Mouse (Mus musculus) large intestine, adult 2 months (tissue): ENCODE data around the gene Pou4f1. TPM values are rescaled to one million over a fixed set of nuclear protein-coding genes. Genes with fewer than 3 reads are reported as not detected.
"Not testable (repeated sequence)": the region's sequence is repeated elsewhere in the genome, so short reads cannot be mapped to it uniquely, and the experiment has no call there.

ENCODE experiments used
- DNase-seq: peaks from one replicate; pipeline ENCODE4 v3.0.0-alpha.2; 2012; ENCODE audit warnings: low read depth, low spot score
- WGBS: fragments of 180-500 bp; shearing (Covaris S2); methylation state at CpG from one replicate; pipeline ENCODE4 v1.1.7; 2018; 5-methylcytosine and 5-hydroxymethylcytosine counted together
- polyA plus RNA-seq: library from polyadenylated mRNA; depleted of rRNA; stranded (reverse); fragments of >200 nt; gene quantifications from 2 replicates; pipeline ENCODE4 v1.2.3, GENCODE M21; 2012; rRNA removed

The Pou4f1 gene
- polyA plus RNA-seq = 0.05 and 0.08 TPM in 2 replicates

GRCm38 (mm10) chr14:104467966-104468622 lies at the start of gene Pou4f1:
Gene Pou4f1 (minus strand): TSS chr14:104467999.
- DNase-seq = no peak

GRCm38 (mm10) chr14:104511664-104512063 lies 43.9 kb upstream of the Pou4f1 start:
- DNase-seq = no peak

More at GRCm38 (mm10) chr14:104467966-104468622, at the start of gene Pou4f1:
- WGBS = 1% methylated on average over 62 of the region's 62 CpGs

DNA sequence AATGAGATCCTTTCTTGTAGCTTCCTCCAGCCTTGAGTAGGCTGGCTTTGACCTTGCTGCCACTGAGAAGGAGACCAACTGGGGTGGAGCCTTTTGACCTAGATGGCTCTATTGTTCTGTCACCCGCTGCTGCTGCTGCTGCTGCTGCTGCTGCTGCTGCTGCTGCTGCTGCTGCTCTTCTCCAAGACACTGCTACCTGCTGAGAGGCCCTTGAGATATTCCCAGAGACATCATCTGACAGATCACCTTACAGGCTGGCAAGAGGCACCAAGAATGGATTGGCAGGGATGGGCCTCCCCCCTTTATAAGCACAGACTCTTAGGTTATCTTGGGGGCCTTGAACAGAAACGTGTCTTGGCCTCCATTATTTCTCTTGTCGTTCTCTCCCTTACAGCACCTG lies 35.0 kb upstream of the Pou4f1 start:
- DNase-seq = not testable (repeated sequence)
- whole genome bisulfite sequencing = 85% methylated on average over 3 of the region's 3 CpGs

More at GRCm38 (mm10) chr14:104511664-104512063, 43.9 kb upstream of the Pou4f1 start:
- 80% methylated on average over 1 of the region's 1 CpGs for whole genome bisulfite sequencing

GRCm38 (mm10) chr14:104479751-104480150 lies 12.0 kb upstream of the Pou4f1 start:
- DNase-seq = no peak
- WGBS = 92% methylated on average over 8 of the region's 8 CpGs

DNA sequence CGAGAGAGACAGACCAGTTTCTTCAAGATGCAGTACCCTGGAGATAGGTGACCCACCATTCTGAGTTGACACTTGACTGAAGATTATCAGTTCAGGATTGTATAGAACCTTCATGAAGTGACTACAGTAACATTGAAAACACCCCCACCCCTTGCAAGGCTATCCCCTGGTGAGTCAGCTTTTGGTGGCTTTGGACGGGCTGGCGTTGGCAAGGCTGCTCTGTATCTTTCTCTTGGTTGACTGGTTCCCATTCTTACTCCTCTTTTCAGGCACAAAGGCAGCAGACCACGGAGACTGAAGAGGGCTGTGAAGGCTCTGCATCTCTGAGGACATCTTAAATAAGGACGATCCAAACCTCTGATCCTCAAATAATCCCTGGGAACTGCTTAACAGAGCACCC lies 10.8 kb upstream of the Pou4f1 start:
- no peak for DNase-seq

GRCm38 (mm10) chr14:104477616-104478015 lies 9.8 kb upstream of the Pou4f1 start:
- 96% methylated on average over 8 of the region's 8 CpGs for WGBS

More for the DNA sequence above, 10.8 kb upstream of the Pou4f1 start:
- 91% methylated on average over 5 of the region's 5 CpGs for WGBS

DNA sequence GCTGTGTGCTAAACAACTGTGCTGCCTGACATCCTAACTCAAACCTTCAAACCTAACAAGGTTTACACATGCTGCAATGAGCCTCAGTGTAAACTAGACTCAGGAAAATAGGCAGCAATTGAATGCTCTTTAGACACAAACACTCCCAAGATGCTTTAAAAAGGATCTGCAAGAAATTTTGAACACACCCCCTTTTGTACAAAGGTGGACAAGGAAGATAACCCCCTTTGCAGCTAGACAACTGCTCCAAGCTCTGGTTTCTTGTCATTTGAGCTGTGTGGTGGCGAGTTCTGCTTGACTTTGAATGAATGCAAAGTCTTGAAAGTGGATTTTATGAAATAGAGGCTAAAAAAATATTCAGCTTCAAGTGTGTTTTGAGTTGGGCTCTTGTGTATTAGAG lies 7.6 kb upstream of the Pou4f1 start:
- DNase-seq = no peak
- 88% methylated on average over 1 of the region's 1 CpGs for WGBS

More at GRCm38 (mm10) chr14:104477616-104478015, 9.8 kb upstream of the Pou4f1 start:
- no peak for DNase-seq

GRCm38 (mm10) chr14:104468623-104468970 lies 798 bp upstream of the Pou4f1 start:
- DNase-seq = no peak
- WGBS = 9% methylated on average over 6 of the region's 6 CpGs

GRCm38 (mm10) chr14:104467133-104467965 lies 450 bp downstream of the Pou4f1 start:
- no peak for DNase-seq
- 2% methylated on average over 101 of the region's 101 CpGs for WGBS

- no peak for DNase-seq
- WGBS = 2% methylated on average over 43 of the region's 43 CpGs
These were observed 1.2 kb downstream of the Pou4f1 start for GRCm38 (mm10) chr14:104466557-104466956.

DNA sequence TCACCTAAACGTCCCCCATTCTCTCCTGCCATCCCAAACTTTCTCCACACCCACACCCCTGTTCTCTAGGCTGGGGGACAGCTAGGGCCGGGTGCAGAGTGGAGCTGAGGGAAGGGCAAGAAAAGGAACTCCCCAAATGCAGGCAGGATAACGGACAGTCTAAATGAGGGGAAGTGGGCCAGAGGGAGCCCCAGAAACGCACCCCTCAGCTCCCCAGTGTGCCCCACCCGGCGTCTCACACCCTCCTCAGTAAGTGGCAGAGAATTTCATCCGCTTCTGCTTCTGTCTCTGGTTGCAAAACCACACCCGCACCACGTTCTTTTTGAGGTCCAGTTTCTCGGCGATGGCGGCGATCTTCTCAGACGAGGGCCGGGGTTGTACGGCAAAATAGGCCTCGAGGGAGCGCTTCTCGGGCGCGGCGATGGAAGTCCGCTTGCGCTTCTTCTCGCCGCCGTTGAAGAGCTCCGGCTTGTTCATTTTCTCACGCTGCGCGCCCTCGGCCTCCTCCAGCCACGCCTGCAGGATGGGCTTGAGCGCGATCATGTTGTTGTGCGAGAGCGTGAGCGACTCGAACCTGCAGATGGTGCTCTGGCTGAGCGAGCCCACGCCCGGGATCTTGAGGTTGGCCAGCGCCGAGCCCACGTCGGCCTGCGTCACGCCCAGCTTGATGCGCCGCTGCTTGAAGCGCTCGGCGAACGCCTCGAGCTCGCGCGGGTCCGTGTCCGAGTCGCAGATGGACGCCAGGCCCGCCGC lies 2.1 kb downstream of the Pou4f1 start:
- 1% methylated on average over 60 of the region's 64 CpGs for WGBS
- DNase-seq = no peak

GRCm38 (mm10) chr14:104464841-104465240 lies 3.0 kb downstream of the Pou4f1 start:
- WGBS = 11% methylated on average over 5 of the region's 5 CpGs
- DNase-seq = no peak

DNA sequence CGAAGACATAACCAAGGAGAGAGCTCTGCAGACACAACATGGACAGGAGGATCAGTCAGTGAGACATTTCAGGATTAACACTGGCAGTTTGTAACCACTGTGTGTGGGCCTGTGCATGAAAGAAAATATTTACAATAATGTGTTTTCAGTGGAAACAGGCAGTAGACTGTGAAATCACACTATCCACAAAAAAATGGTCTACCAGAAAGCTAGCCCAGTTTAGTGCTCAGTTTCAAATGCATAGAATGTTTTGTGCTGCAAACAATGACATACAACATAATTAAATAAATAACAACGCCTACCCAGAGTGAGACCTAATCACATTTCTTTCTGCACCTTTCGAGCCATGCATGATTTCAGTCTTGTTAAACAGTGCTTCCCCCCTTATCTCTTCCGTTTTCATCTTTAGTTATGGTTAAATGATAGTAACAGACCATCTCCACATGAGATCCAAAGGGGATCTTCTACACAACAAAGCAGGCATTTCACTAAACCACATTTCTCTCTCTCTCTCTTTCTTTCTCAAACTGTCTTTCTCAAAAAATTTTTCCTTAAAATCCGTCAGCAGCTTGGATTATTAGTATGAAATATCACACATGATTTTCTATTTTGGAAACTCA lies 4.1 kb downstream of the Pou4f1 start:
- WGBS = 10% methylated on average over 5 of the region's 5 CpGs
- no peak for DNase-seq

- no peak for DNase-seq
- 6% methylated on average over 10 of the region's 10 CpGs for WGBS
These were observed 6.2 kb downstream of the Pou4f1 start for GRCm38 (mm10) chr14:104461286-104462240.

DNA sequence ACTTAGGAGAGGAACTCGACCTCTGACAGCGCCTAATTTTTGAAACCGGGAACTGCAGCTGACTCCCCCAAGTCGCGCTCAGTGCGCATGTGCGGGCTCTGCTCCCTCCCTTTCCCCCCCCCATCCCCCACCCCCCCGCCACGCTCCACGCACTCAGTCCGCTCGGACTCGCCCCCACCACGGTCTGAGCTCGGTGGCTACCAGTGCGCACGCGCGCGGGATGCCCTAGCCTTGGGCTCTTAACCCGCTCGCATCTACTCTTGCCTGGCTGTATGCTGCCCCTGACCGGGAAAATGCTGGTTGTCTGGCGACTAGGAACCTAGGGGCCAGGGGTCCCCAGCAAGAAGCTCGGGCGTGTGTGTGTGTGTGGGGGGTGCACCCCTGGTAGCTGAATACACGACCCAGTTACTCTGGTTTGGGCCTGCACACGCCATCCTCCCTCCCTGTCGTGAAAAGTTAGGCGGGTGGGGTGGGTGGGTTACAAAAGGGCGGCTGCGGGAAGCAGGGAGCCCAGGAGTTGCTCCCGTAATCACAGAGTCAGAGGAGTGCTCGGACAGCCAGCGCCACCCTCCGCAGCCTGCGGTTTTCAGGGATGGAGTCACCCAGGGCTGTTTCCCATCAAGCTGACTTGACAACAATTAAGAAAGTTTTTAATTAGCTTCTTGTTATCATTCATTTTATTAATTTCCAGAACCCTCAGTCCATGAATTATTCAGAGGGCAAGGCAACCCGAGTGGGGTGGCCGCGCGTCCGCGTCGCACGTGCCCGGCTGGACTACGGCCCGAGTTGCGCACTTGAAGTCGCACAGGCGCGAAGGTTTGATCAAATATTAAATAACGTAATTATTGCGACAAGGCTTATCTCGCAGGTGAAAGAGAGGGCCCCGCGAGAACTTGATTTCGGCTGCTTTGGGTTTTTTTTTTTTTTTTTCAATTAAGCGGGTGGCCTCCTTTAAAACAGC lies 7.2 kb downstream of the Pou4f1 start:
- WGBS = 6% methylated on average over 59 of the region's 59 CpGs

DNA sequence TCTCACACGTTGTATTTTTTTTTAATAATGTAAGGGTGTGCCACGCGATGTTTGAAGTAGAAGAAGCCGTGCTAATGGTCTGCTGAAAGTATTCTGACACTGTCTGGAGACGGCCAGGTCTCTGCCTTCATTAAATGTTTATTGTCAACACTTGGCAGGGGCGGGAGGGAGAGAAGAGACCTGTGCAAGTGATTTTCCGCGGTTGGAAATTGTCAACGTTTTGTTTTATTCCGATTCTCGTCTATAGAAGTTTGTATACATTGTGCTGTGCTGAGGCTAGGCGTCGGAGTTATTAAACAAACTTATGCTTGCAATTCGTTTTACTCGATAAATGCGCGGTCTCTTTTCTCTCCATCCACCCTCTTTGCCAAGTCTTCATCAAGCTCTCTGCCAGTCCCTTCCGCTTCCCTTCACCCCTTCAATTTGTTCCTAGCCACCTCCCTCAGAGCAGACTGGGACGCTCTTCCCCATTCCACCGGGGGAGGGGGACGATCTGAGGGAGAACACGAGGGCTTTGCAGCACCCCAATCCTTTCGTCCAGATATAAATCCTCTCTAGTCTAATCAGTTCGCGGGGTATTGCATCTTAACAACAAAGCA lies 8.2 kb downstream of the Pou4f1 start:
- 2% methylated on average over 25 of the region's 25 CpGs for WGBS
- no peak for DNase-seq

More for the DNA sequence above, 7.2 kb downstream of the Pou4f1 start:
- DNase-seq = no peak
